In genomic region chr2:130839084-130839483, GRCm38 (mm10) we compare ENCODE assay signal across 8 mouse cellular contexts.
A peak's percentile ranks its signal among the peaks of the same experiment; 100 is the strongest.
DNase-seq lines count a peak whose midpoint lies in the region; ATAC-seq and TF ChIP-seq lines count a peak whose summit lies in the region.

No protein-coding gene starts in this region.

- peak overlapping the region; percentile 84 for H3K4me2 ChIP-seq in intestine, postnatal 0 days (replicated peaks; ENCODE audit: low read depth)
- H3K4me2 ChIP-seq in liver, embryonic 12.5 days, result peak overlapping the region; percentile 95
- peak overlapping the region; percentile 64 for H3K4me2 ChIP-seq in neural tube, embryonic 15.5 days

- DNase-seq in urinary bladder, postnatal 14 days (ENCODE audit: low spot score), result peak; percentile 37
- DNase-seq in urinary bladder, adult 2 months (ENCODE audit: low spot score), result no peak
- DNase-seq in cerebellum, adult 8-10 months, result peak; percentile 29

- peak overlapping the region; percentile 63 for H3K9ac ChIP-seq in intestine, postnatal 0 days (ENCODE audit: low read depth, low read length)
- peak overlapping the region; percentile 84 for H3K9ac ChIP-seq in liver, embryonic 12.5 days
- peak overlapping the region; percentile 100 for H3K9ac ChIP-seq in neural tube, embryonic 15.5 days (replicated peaks)

- no peak for TF ChIP-seq CTCF in intestine, postnatal 0 days (IDR thresholded peaks at IDR 0.05; ENCODE audit: low read depth)

- no peaks in the 10 kb centered on the region for H3K9me3 ChIP-seq in intestine, postnatal 0 days (ENCODE audit: control insufficient read depth)
- no peaks in the 10 kb centered on the region for H3K9me3 ChIP-seq in liver, embryonic 12.5 days (replicated peaks)
- no peaks in the 10 kb centered on the region for H3K9me3 ChIP-seq in neural tube, embryonic 15.5 days (replicated peaks)

- peak overlapping the region; percentile 71; the same call in 1 of the 2 replicates for H3K27ac ChIP-seq in intestine, postnatal 0 days (ENCODE audit: low read depth, low read length)
- H3K27ac ChIP-seq in liver, embryonic 12.5 days, result peak overlapping the region; percentile 80
- H3K27ac ChIP-seq in neural tube, embryonic 15.5 days (replicated peaks), result peak overlapping the region; percentile 99

- ATAC-seq in frontal cortex, adult (ENCODE audit: low TSS enrichment), result peak; percentile 62
- ATAC-seq in intestine, postnatal 0 days, result no peak
- peak; percentile 10; the same call in 1 of the 2 replicates for ATAC-seq in liver, embryonic 12.5 days
- ATAC-seq in neural tube, embryonic 15.5 days (ENCODE audit: low FRiP score), result peak; percentile 26; the same call in 1 of the 2 replicates
- no peak for ATAC-seq in granulocyte monocyte progenitor cell, adult 5-6 weeks (replicated peaks; ENCODE audit: poor library complexity, severe bottlenecking)

- no peaks in the 10 kb centered on the region for H3K27me3 ChIP-seq in intestine, postnatal 0 days (replicated peaks; ENCODE audit: control insufficient read depth, insufficient read depth, low read length)
- peaks cover 19% of the 10 kb centered on the region for H3K27me3 ChIP-seq in liver, embryonic 12.5 days (replicated peaks)
- no peaks in the 10 kb centered on the region for H3K27me3 ChIP-seq in neural tube, embryonic 15.5 days (replicated peaks)

- peak overlapping the region; percentile 91 for H3K4me3 ChIP-seq in intestine, postnatal 0 days (ENCODE audit: low read depth, low read length)
- peak overlapping the region; percentile 90 for H3K4me3 ChIP-seq in liver, embryonic 12.5 days
- H3K4me3 ChIP-seq in neural tube, embryonic 15.5 days (replicated peaks), result peak overlapping the region; percentile 99

- WGBS in intestine, postnatal 0 days, result 1% methylated on average over 10 of the region's 10 CpGs
- WGBS in liver, embryonic 12.5 days (ENCODE audit: insufficient replicate concordance), result 2% methylated on average over 10 of the region's 10 CpGs
- WGBS in neural tube, embryonic 15.5 days, result under 1% methylated on average over 10 of the region's 10 CpGs

- peaks cover 9% of the 10 kb centered on the region; the same call in 1 of the 2 replicates for H3K36me3 ChIP-seq in intestine, postnatal 0 days (ENCODE audit: control insufficient read depth, insufficient read depth)
- H3K36me3 ChIP-seq in liver, embryonic 12.5 days, result peaks cover 11% of the 10 kb centered on the region
- peaks cover 7% of the 10 kb centered on the region; the same call in 1 of the 2 replicates for H3K36me3 ChIP-seq in neural tube, embryonic 15.5 days

- no peaks in the 10 kb centered on the region; the same call in 1 of the 2 replicates for H3K4me1 ChIP-seq in intestine, postnatal 0 days (replicated peaks; ENCODE audit: control insufficient read depth, insufficient read depth, low read length)
- peaks cover 26% of the 10 kb centered on the region for H3K4me1 ChIP-seq in liver, embryonic 12.5 days
- peaks cover 46% of the 10 kb centered on the region for H3K4me1 ChIP-seq in neural tube, embryonic 15.5 days

Comparison
In these comparisons a context has a peak if more than half of its experiments do, and no peak if none do; other contexts are left out.
1. ATAC-seq: peak in frontal cortex, adult (single experiment), liver, embryonic 12.5 days (single experiment) and neural tube, embryonic 15.5 days (single experiment); none in intestine, postnatal 0 days (single experiment) and granulocyte monocyte progenitor cell, adult 5-6 weeks (single experiment).
2. Peak in every context shown above with its lines, with median percentiles within 50 percentile points of each other: H3K27ac ChIP-seq, H3K4me2 ChIP-seq, H3K4me3 ChIP-seq and H3K9ac ChIP-seq.